Mouse (Mus musculus) small intestine, adult 2 months (tissue): Measurements from ENCODE around the gene Itpkb.

Experiments
- CTCF ChIP-seq: fragments of 200-500 bp; IDR thresholded peaks from 2 replicates; pipeline ENCODE4 v1.5.1; 2012; ENCODE audit warnings: low read depth, mild to moderate bottlenecking, control low read depth, inconsistent platforms, low read length, moderate library complexity, mixed read lengths; ENCODE audit not compliant: insufficient replicate concordance, insufficient read length; ENCODE audit errors: extremely low read depth
- POLR2A ChIP-seq: fragments of 200-500 bp; IDR thresholded peaks from 2 replicates; pipeline ENCODE4 v1.6.1; 2012; ENCODE audit warnings: low read depth, mild to moderate bottlenecking, control low read depth, inconsistent platforms, low read length, moderate library complexity

DNA sequence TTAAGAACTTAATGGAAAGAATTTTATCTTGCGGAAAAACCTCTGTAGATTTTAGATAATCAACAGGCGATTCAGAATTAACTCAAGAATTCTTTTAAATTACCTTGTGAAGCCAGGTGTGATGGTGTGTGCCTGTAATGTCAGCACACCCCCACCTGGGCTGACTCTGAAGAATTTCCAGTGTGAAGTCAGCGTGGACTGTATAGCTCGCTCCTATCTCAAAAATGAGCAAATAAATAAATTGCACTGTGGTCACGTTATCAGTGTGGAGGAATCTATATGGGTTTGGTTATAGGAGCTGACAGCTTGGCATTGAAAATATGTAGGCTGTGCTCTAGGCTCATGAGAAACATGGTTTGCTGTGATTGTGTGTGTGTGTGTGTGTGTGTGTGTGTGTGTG is 8.9 kb downstream of the Itpkb start:
- no peak for TF ChIP-seq POLR2A
- no peak for TF ChIP-seq CTCF
